In genomic region chr17:56830411-56831110, GRCm38 (mm10) we compare ENCODE assay signal across 7 mouse cellular contexts. TPM values are rescaled to one million over a fixed set of nuclear protein-coding genes. Genes with fewer than 3 reads are reported as not detected.
DNase-seq lines count a peak whose midpoint lies in the region; ATAC-seq lines count a peak whose summit lies in the region.

Gene Rfx2, minus strand, starts transcription at chr17:56831013.

- 0 out of 2 replicates have a peak within 1 kb of the TSS, but pooled peaks have one; percentile 20 for H3K27ac ChIP-seq in hindbrain, embryonic 14.5 days
- no peak within 1 kb of the TSS for H3K27ac ChIP-seq in midbrain, embryonic 16.5 days (ENCODE audit: low read length)

- peak within 1 kb of the TSS; percentile 56 for H3K9ac ChIP-seq in hindbrain, embryonic 14.5 days
- peak within 1 kb of the TSS; percentile 63 for H3K9ac ChIP-seq in midbrain, embryonic 16.5 days (ENCODE audit: low read depth, low read length)

- WGBS in hindbrain, embryonic 14.5 days: under 1% methylated on average over 46 of the region's 62 CpGs
- WGBS in midbrain, embryonic 16.5 days: under 1% methylated on average over 19 of the region's 62 CpGs

- H3K9me3 ChIP-seq in hindbrain, embryonic 14.5 days (ENCODE audit: control insufficient read depth, low read length): no peaks in the 10 kb centered on the region
- no peaks in the 10 kb centered on the region for H3K9me3 ChIP-seq in midbrain, embryonic 16.5 days (replicated peaks; ENCODE audit: control insufficient read depth, low read length, poor library complexity, severe bottlenecking)

- peaks cover 20% of the 10 kb centered on the region for H3K27me3 ChIP-seq in hindbrain, embryonic 14.5 days (ENCODE audit: control insufficient read depth, insufficient read depth, low read length)
- peaks cover 6% of the 10 kb centered on the region for H3K27me3 ChIP-seq in midbrain, embryonic 16.5 days (ENCODE audit: control insufficient read depth, insufficient read depth, low read depth, low read length)

- ATAC-seq in hindbrain, embryonic 14.5 days (ENCODE audit: low FRiP score): no peak
- ATAC-seq in midbrain, embryonic 16.5 days: no peak; the same call in 1 of the 2 replicates

- H3K4me1 ChIP-seq in hindbrain, embryonic 14.5 days (replicated peaks; ENCODE audit: control insufficient read depth, insufficient read depth, low read length): peaks cover 20% of the 10 kb centered on the region
- peaks cover 15% of the 10 kb centered on the region for H3K4me1 ChIP-seq in midbrain, embryonic 16.5 days (ENCODE audit: control insufficient read depth, insufficient read depth, low read length)

- no peaks in the 10 kb centered on the region for H3K36me3 ChIP-seq in hindbrain, embryonic 14.5 days (replicated peaks; ENCODE audit: control insufficient read depth, insufficient read depth)
- H3K36me3 ChIP-seq in midbrain, embryonic 16.5 days (ENCODE audit: control insufficient read depth, insufficient read depth, low read length): no peaks in the 10 kb centered on the region

- peak within 1 kb of the TSS; percentile 63 for H3K4me3 ChIP-seq in hindbrain, embryonic 14.5 days (replicated peaks; ENCODE audit: low read length)
- H3K4me3 ChIP-seq in midbrain, embryonic 16.5 days (ENCODE audit: low read depth, low read length): peak within 1 kb of the TSS; percentile 66

- H3K4me2 ChIP-seq in hindbrain, embryonic 14.5 days (replicated peaks): peak within 1 kb of the TSS; percentile 81
- peak within 1 kb of the TSS; percentile 88 for H3K4me2 ChIP-seq in midbrain, embryonic 16.5 days (ENCODE audit: low read length)

- DNase-seq in spleen, adult 12 weeks (ENCODE audit: low spot score): peak; percentile 40
- DNase-seq in spleen, postnatal 36 days (ENCODE audit: low spot score in 2 of 2): no peak
- DNase-seq in cerebellum, postnatal 36 days: peak; percentile 13 to 22
- DNase-seq in hindbrain, embryonic 14.5 days (ENCODE audit: low spot score): no peak
- DNase-seq in left cerebral cortex, postnatal 4 days: no peak
- DNase-seq in adrenal gland, postnatal 10 days: no peak

- intact Hi-C loops in left cerebral cortex, postnatal 4 days (cut with DNase I): no loop called here

RNA-seq across cellular contexts. Expression of gene Rfx2, which starts in this region (rescaled TPM):
- polyA plus RNA-seq in hindbrain, embryonic 14.5 days (2014; fragmentation: Nextera tagmentation; extraction: Ambion mirVana): 3.3 and 4.3 TPM in 2 replicates
- polyA plus RNA-seq in midbrain, embryonic 16.5 days (2015; fragmentation: Nextera tagmentation; extraction: Ambion mirVana): 3.9 and 4.8 TPM in 2 replicates
- total RNA-seq in left cerebral cortex, postnatal 4 days (2021): 1 to 10 TPM; 2.4 to 3.4 TPM
- 1 to 10 TPM; 5.5 to 5.7 TPM for total RNA-seq in adrenal gland, postnatal 10 days (2021)

Comparison
In these comparisons a context has a peak if more than half of its experiments do, and no peak if none do; other contexts are left out.
1. DNase-seq: peak in spleen, adult 12 weeks (single experiment) and cerebellum, postnatal 36 days (2 of 2); none in spleen, postnatal 36 days (0 of 2), hindbrain, embryonic 14.5 days (single experiment), left cerebral cortex, postnatal 4 days (single experiment) and adrenal gland, postnatal 10 days (single experiment).